Mouse (Mus musculus): ENCODE results near the gene Khdrbs1.
"Not testable (repeated sequence)": the region's sequence is repeated elsewhere in the genome, so short reads cannot be mapped to it uniquely, and the experiment has no call there.

Gene Khdrbs1

DNA sequence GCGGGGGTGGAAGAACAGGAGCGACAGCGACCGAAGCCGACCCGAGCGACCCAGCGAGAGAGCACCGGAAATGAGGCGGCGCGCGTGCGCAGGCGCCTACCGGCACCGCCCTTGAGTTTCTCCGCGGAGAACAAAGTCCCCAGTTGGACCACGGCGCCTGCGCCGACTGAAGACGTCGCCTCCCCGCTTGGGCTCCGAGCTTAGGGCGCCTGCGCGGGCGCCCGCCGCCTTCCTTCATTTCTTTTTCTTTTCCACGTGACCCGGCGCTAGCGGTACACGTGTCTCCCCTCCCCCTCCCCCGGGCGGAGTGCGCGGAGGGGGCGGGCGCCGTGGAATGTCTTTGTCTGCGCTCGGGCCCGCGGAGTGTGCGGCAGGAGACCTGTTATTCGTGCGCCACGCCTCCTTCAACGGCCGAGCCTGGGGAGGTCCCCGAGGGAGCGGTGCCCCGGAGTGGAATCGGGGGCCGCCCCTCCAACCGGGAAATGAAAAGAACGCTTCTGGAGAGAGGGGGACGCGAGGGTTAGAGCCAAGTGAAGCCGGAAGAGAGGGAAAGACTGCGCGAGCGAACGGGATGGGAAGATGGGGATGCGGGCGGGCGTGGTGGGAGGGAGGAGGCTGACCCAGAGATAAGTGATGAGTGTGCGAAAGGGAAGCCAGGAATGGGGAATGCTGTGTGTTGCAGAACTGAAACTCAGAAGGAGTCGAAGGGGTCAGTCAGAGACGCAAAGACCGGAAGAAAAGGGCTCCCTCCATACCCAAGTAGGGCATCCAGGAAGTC is at the start of gene Khdrbs1:
Gene Khdrbs1 (minus strand): TSS at position 72 of the 778 bp plus-strand sequence.
- DNase-seq, result peak; percentile 93 to 97

DNA sequence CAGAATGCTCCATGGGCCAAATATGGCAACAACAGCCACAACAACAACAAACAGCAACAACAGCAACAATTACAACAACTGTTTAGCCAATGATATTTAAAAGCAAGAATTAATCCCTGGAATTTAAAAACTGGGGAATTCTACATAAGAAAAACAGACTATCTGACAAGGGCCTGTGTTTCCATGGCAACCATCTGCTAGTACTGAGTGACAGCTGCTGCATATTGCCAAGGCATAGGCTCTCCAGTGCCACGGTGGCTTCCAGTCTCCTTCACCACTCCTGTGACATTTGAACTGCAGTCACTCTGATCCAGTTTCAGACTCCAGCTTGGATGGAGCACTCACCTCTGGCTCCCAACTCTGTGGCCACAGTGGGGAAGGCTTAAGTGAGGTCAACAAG is 49.3 kb upstream of the Khdrbs1 start:
- DNase-seq, result no peak

DNA sequence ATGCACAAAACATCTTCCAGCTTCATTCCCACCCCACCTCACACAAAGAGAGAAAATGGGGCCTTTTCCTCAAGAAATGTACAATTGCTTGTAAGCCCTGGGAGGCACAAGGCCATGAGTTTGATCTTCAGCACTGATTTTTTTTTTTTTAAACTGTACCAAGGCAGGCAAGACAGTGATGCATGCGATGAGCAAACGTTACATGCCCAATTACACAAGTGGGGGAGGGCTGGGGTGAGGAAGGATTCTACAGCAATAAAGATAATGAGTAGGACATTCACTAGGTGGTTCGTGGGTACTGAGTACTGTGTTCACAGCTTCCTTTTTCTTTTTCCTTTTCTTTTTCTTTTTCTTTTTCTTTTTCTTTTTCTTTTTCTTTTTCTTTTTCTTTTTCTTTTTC is 48.4 kb upstream of the Khdrbs1 start:
- no peak for DNase-seq

DNA sequence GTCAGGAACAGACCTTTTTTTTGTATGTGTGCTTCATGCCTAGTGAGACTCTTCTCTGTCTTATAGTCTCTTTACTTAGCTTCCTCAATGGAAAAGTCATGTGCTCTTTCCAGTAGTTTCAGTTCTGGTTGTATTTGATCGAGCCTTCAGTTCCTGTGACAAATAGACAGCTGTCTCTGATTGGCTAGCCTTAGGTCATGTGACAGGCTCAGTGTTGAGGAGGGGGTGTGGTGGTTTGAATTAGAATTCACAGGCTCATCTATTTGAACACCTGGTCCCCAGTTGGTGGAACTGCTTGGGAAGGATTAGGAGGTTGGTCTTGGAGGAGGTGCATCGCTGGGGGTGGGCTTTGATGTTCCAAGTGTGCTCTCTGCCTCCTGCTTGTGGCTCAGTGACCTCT is 47.5 kb upstream of the Khdrbs1 start:
- no peak for DNase-seq

DNA sequence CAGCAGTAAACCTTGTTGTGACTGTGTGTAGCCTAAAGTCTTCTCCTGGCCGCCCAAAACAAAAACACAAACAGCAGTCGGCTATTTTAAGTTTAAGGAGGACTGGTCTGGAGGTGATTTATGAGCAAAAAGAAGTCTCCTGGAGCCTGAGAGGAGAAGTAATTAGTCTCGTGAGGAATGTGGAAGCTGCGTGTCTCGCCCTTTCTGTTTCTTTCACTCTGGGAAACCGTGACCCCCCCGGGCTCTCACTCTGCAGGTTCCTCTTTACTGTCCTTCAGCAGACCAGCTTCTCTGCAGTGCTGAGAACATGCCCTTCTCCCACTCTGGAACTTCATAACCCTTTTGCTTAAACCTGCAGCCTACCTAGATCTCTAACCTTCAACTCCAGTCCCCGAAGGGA is 46.6 kb upstream of the Khdrbs1 start:
- peak; percentile 47 to 63 for DNase-seq

DNA sequence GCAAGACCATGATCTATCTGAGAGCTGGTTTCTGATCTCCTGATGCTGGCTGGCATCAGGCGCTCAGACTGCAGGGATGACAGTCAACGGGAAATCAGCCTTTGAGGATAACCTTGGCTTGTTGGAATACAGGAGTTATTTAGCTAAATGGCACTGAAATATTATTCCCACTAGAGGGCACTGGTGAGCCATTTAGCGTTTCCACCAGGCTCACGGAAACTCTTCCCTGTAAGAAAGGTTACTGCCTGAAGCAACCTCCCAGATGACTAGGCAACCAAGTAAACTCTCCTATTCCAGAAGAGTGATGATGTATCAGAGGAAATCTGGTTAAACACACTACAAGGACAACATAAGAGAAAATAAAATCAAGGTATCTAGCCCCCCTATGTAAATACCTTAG is 43.1 kb upstream of the Khdrbs1 start:
- peak in 1 of 2 experiments; percentile 61 for DNase-seq

- DNase-seq, result no peak
These were observed 41.4 kb upstream of the Khdrbs1 start for GRCm38 (mm10) chr4:129783506-129783905.

- DNase-seq, result no peak
These were observed 40.8 kb upstream of the Khdrbs1 start for GRCm38 (mm10) chr4:129782857-129783331.

DNA sequence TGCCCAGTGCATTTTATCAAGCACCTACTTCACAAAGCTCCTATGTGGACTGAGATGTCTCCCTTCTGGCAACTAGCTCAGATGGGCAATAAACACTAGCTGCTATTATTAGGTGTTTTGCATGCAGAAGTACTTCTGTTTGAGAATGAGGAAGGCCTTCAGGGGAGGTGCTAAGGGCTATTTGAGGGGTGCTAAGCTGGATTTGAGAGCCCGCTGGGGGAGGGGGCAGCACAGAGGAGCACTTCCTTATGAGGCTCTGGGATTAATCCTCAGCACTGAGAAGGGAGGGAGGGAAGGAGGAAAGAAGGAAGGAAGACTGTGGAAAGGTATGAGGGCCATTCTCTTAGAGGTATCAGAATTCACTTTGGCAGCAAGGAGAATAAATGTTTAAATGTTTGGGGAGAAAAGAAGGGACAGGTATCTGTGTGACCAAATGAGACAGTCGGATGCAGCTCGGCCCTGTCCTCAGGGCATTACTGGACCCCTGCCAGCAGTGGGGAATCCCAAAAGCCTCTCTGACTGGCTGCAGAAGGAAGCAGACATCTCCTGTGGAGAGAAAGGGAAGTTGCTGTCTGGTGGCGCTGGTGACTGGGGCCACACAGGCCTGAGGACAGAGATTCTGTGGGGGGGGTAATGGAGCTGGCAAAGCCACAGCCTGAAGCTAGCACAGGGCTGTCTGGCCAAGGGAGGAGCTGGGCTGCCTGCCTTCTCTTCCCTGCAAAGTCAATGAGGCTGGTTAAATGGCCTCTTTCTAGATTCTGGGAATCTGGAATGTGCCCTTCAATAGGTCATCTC is 40.0 kb upstream of the Khdrbs1 start:
- DNase-seq, result peak; percentile 44 to 60

DNA sequence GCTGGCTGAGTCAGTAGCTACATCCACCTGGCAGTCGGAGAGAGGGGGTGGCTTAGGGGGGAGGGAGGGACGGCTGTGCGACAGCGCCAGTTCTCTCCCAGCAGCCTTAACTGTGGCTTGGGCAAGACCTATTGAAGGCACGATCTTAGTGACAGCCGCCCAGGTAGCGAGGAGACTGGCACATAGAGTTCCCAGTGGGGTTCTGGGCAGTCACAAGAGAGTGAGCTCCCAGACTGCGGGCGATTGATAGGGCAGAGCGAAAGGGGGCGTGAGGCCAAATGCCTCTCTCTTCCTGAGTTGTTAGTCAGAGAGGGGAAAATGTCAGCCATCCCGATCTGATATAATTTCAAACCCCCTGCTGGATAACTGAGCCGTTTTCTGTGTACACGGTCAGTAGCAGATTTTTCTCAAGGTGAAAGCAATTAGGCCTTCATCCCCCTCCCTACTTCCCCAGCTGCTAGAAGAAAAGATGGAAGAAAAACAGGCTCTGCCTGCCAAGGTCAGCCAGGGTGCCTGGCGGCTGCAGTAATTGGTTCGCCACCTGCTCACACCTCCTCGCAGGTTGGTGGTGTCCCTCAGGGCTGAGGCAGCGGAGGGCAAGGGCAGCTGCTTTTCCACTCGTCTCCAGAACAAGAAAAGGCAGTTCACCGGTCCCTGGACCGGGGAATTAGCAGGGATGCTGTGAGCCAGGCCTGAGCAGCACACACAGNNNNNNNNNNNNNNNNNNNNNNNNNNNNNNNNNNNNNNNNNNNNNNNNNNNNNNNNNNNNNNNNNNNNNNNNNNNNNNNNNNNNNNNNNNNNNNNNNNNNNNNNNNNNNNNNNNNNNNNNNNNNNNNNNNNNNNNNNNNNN is 29.8 kb upstream of the Khdrbs1 start:
- DNase-seq, result no peak

GRCm38 (mm10) chr4:129771314-129771671 is 29.2 kb upstream of the Khdrbs1 start:
- DNase-seq, result no peak

DNA sequence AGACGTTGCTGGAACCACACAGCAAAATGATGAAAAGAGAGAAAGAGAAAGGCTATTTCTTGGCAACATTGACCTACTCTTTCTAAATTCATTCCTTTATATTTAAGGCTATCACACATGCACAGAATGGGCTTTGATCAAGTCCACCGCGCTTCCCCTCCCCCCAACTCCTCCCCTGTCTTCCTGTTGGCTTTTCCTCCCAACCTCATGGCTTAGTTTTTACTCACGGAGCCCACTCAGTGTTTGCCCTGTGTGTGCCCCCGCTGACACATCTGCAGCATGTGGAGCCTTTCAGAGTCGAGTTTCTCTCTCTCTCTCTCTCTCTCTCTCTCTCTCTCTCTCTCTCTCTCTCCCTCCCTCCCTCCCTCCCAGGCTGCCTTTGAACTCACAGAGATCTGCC is 28.5 kb upstream of the Khdrbs1 start:
- no peak for DNase-seq

DNA sequence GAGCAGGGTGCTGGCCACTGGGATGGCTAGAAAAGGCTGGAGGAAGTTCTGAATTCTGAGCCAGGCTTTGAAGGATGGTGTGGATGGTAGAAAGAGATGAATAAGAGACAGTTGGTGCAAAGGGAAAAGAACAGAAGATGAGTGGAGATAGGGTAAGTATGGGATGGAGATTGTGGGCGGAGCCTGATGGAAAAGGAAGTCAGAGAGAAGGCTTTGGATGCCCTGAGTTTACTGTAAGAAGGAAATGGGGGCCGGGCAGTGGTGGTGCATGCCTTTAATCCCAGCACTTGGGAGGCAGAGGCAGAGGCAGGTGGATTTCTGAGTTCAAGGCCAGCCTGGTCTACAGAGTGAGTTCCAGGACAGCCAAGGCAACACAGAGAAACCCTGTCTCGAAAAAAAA is 26.6 kb upstream of the Khdrbs1 start:
- not testable (repeated sequence) for DNase-seq

GRCm38 (mm10) chr4:129767782-129768181 is 25.7 kb upstream of the Khdrbs1 start:
- no peak for DNase-seq

DNA sequence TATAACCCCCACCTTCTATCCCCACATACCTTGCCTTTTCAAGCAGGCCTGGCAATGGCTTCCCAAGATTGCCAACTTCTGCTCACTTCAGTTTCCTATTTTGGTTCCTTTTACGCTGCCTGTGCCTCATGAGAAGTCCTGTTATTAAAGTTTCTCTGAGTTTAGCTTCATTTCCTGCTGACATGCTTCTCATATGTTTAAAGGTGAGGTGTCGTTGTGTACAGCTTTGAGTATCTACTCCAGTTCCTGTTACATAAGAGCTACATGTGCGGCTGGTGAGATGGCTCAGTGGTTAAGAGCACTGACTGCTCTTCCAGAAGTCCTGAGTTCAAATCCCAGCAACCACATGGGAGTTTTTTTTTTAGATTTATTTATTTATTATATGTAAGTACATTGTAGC is 23.2 kb upstream of the Khdrbs1 start:
- no peak for DNase-seq

GRCm38 (mm10) chr4:129762496-129762895 is 20.4 kb upstream of the Khdrbs1 start:
- not testable (repeated sequence) for DNase-seq

- peak; percentile 35 to 38 for DNase-seq
These were observed 19.5 kb upstream of the Khdrbs1 start for GRCm38 (mm10) chr4:129761606-129762005.

GRCm38 (mm10) chr4:129755455-129755854 is 13.4 kb upstream of the Khdrbs1 start:
- no peak for DNase-seq

DNA sequence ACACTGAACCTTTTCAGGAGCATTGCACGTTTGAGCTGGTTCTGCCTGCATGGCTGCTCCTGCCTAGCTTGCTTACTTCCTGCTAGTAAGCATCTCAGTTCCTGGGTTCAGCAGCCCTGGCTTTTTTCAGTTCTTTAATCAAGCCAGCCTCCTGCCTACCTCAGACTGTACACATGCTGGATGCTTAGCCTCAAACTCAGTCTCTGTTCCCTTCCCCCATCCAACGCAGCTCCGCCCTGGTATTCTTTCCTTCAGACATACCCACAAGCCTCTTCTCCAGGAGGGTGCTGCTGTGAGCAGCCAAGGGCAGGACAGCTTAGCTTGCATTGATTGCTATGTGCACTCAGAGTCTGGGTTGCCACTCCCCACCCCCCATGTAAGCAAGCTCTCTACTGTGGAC is 12.6 kb upstream of the Khdrbs1 start:
- peak; percentile 54 to 56 for DNase-seq

- DNase-seq, result no peak
These were observed 8.3 kb upstream of the Khdrbs1 start for GRCm38 (mm10) chr4:129750430-129750829.

DNA sequence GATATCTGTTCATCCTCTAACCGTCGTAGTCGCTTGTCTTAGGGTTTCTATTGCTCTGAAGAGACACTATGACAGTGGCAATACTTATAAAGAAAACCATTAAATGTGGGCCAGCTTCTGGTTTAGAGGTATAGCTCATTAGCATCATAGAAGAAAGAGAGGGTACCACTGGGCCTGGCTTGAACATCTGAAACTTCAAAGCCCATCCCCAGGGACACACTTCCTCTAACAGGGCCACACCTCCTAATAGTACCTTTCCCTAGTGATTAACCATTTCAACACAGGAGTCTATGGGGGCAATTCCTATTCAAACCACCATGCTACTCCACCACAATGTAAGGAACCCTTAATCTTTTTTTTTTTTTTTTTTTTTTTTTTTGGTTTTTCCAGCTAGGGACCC is 4.5 kb upstream of the Khdrbs1 start:
- DNase-seq, result no peak

DNA sequence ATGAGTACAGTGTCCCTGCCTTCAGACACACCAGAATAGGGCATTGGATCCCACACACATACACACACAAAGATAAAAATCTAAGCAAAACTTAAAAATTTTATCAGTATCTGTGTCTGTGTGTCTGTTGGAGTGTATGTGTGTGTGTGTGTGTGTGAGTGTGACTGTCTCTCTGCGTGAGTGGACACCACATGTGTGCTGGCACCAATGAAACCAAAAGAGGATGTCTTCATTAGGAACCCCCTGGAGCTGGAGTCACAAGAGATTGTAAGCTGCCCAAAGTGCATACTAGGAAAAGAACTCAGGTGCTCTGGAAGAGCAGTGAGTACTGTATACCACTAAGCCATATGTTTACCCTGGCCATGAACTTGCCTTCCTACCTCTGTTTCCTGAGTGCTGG is 4.0 kb upstream of the Khdrbs1 start:
- DNase-seq, result no peak

DNA sequence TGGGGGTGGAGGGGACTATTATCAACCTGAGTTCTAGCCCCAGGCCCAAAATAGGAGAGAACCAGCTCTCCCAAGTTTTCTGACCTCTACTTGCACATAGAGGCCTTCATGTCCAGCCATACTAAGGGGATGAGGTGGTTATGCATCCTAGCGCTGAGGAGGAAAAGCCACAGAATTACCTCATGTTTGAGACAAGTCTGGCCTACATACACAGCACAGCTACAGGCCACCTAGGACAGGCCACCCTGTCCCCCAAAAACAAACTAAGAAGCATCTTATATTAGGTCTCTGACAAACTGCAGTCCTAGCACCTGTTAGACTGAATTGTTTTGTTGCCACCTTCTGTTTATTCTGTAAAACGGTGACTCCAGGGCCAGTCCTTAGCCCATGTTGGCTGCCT is 1.4 kb upstream of the Khdrbs1 start:
- DNase-seq, result no peak

Data from spleen, adult 18-20 months (tissue).